Mouse (Mus musculus) bone marrow, adult 2 months (tissue): ENCODE results near the gene Ttc24.

Experiments
- CTCF ChIP-seq: fragments of 200-500 bp; IDR thresholded peaks from 2 replicates; pipeline ENCODE4 v1.5.1; 2011; ENCODE audit warnings: low read length, control low read depth; ENCODE audit not compliant: control insufficient read depth, insufficient read depth
- POLR2A ChIP-seq: fragments of 200-500 bp; IDR thresholded peaks from 2 replicates; pipeline ENCODE4 v1.6.1; 2011; ENCODE audit warnings: low read depth, mild to moderate bottlenecking, control low read depth, low read length, borderline replicate concordance; ENCODE audit not compliant: control insufficient read depth

- TF ChIP-seq CTCF (no peak), POLR2A (no peak)
Observed at GRCm38 (mm10) chr3:88035561-88036293, 42.4 kb downstream of the Ttc24 start.
